Mouse (Mus musculus) embryonic facial prominence, embryonic 14.5 days (tissue): ENCODE data around the gene Orc5. TPM values are rescaled to one million over a fixed set of nuclear protein-coding genes. Genes with fewer than 3 reads are reported as not detected.
A peak's percentile ranks its signal among the peaks of the same experiment; 100 is the strongest.

Experiments
- ATAC-seq: fragments of 200-750 bp; cut with Nextera tagmentation; 2 replicates; pipeline ENCODE4 v1.8.0; 2017; ENCODE audit warnings: low read depth, moderate number of reproducible peaks, moderate TSS enrichment
- DNase-seq: peaks from one replicate; pipeline ENCODE4 v3.0.0-alpha.2; 2015; ENCODE audit warnings: low spot score
- H3K27ac ChIP-seq: fragments of 300-500 bp; sonication (generic); replicated peaks from 2 replicates; pipeline ENCODE4 v1.5.1; 2014; ENCODE audit warnings: low read depth, mild to moderate bottlenecking, low read length, moderate library complexity
- H3K27me3 ChIP-seq: fragments of 300-500 bp; sonication (generic); replicated peaks from 2 replicates; pipeline ENCODE4 v1.6.1; 2014; ENCODE audit warnings: low read length; ENCODE audit not compliant: control insufficient read depth, insufficient read depth
- H3K36me3 ChIP-seq: fragments of 300-500 bp; sonication (generic); 2 replicates; pipeline ENCODE4 v1.6.1; 2014; ENCODE audit warnings: low read length, mixed read lengths; ENCODE audit not compliant: control insufficient read depth, insufficient read depth
- H3K4me1 ChIP-seq: fragments of 300-500 bp; sonication (generic); 2 replicates; pipeline ENCODE4 v1.6.1; 2014; ENCODE audit warnings: antibody characterized with exemption, low read length; ENCODE audit not compliant: control insufficient read depth, insufficient read depth
- H3K4me2 ChIP-seq: fragments of 300-500 bp; sonication (generic); 2 replicates; pipeline ENCODE4 v1.6.1; 2014; ENCODE audit warnings: low read depth, mild to moderate bottlenecking, low read length, moderate library complexity, mixed read lengths
- H3K4me3 ChIP-seq: fragments of 300-500 bp; sonication (generic); 2 replicates; pipeline ENCODE4 v1.5.1; 2014; ENCODE audit warnings: low read depth, mild to moderate bottlenecking, low read length
- H3K9ac ChIP-seq: fragments of 300-500 bp; sonication (generic); 2 replicates; pipeline ENCODE4 v1.6.1; 2014; ENCODE audit warnings: low read depth, mild to moderate bottlenecking, low read length, moderate library complexity, mixed read lengths
- H3K9me3 ChIP-seq: fragments of 300-500 bp; sonication (generic); 2 replicates; pipeline ENCODE4 v1.6.1; 2016; ENCODE audit warnings: low read length; ENCODE audit not compliant: control insufficient read depth
- WGBS: fragments of 180-500 bp; shearing (Covaris S2); extraction: QIAGEN DNeasy Blood & Tissue Kit; methylation state at CpG from one replicate; pipeline ENCODE4 v1.1.7; 2014; 5-methylcytosine and 5-hydroxymethylcytosine counted together
- polyA plus RNA-seq: library from polyadenylated mRNA; unstranded; fragments of >200 nt; fragmentation: Nextera tagmentation; extraction: Ambion mirVana; gene quantifications from 2 replicates; pipeline ENCODE4 v1.2.1, GENCODE M21; 2014

Orc5 gene
- polyA plus RNA-seq, 1 experiment from 2014 or later = 31.5 TPM

- no peaks in the 10 kb centered on the region for H3K4me1 ChIP-seq
- no peak overlapping the region for H3K9ac ChIP-seq
- H3K27me3 ChIP-seq = no peaks in the 10 kb centered on the region
- H3K9me3 ChIP-seq = no peaks in the 10 kb centered on the region
- no peaks in the 10 kb centered on the region for H3K36me3 ChIP-seq
- no peak overlapping the region for H3K27ac ChIP-seq
- DNase-seq = no peak
- WGBS = 93% methylated on average over 6 of the region's 6 CpGs
- no peak for ATAC-seq
- H3K4me3 ChIP-seq = no peak overlapping the region
- H3K4me2 ChIP-seq = no peak overlapping the region
These were observed 22.7 kb upstream of the Orc5 start for GRCm38 (mm10) chr5:22572881-22573280.

- Histone ChIP-seq H3K27ac (no peak overlapping the region), H3K4me3 (no peak overlapping the region), H3K9me3 (no peaks in the 10 kb centered on the region), H3K4me2 (no peak overlapping the region), H3K27me3 (no peaks in the 10 kb centered on the region), H3K36me3 (no peaks in the 10 kb centered on the region), H3K4me1 (no peaks in the 10 kb centered on the region), H3K9ac (no peak overlapping the region)
- WGBS = 75% methylated on average over 3 of the region's 3 CpGs
- DNase-seq (no peak), ATAC-seq (no peak)
These were observed 22.2 kb upstream of the Orc5 start for GRCm38 (mm10) chr5:22572456-22572855.

GRCm38 (mm10) chr5:22565708-22566107 lies 15.5 kb upstream of the Orc5 start:
- 86% methylated on average over 2 of the region's 2 CpGs for WGBS
- no peak overlapping the region for H3K4me2 ChIP-seq
- no peaks in the 10 kb centered on the region for H3K4me1 ChIP-seq
- no peak for DNase-seq
- H3K9me3 ChIP-seq = no peaks in the 10 kb centered on the region
- no peak overlapping the region for H3K27ac ChIP-seq
- peaks cover 4% of the 10 kb centered on the region; the same call in 1 of the 2 replicates for H3K36me3 ChIP-seq
- no peak overlapping the region for H3K9ac ChIP-seq
- no peaks in the 10 kb centered on the region for H3K27me3 ChIP-seq
- ATAC-seq = no peak
- H3K4me3 ChIP-seq = no peak overlapping the region

GRCm38 (mm10) chr5:22559801-22560200 lies 9.6 kb upstream of the Orc5 start:
- no peak overlapping the region for H3K9ac ChIP-seq
- H3K36me3 ChIP-seq = peaks cover 9% of the 10 kb centered on the region; the same call in 1 of the 2 replicates
- H3K27ac ChIP-seq = no peak overlapping the region
- 73% methylated on average over 2 of the region's 2 CpGs for WGBS
- no peaks in the 10 kb centered on the region for H3K9me3 ChIP-seq
- H3K4me3 ChIP-seq = no peak overlapping the region
- ATAC-seq = no peak
- H3K4me1 ChIP-seq = no peaks in the 10 kb centered on the region
- H3K4me2 ChIP-seq = no peak overlapping the region
- H3K27me3 ChIP-seq = no peaks in the 10 kb centered on the region
- no peak for DNase-seq

- Histone ChIP-seq H3K36me3 (peaks cover 9% of the 10 kb centered on the region; the same call in 1 of the 2 replicates), H3K4me3 (no peak overlapping the region), H3K4me1 (no peaks in the 10 kb centered on the region), H3K27ac (no peak overlapping the region), H3K27me3 (no peaks in the 10 kb centered on the region), H3K4me2 (no peak overlapping the region), H3K9me3 (no peaks in the 10 kb centered on the region), H3K9ac (no peak overlapping the region)
- WGBS = 85% methylated on average over 4 of the region's 4 CpGs
- no peak for DNase-seq
- ATAC-seq = no peak
These were observed 7.4 kb upstream of the Orc5 start for GRCm38 (mm10) chr5:22557491-22558113.

- Histone ChIP-seq H3K27ac (no peak overlapping the region), H3K4me3 (no peak overlapping the region), H3K36me3 (0 out of 2 replicates have a peak, but pooled peaks cover 5% of the 10 kb centered on the region), H3K4me2 (no peak overlapping the region), H3K9me3 (no peaks in the 10 kb centered on the region), H3K4me1 (no peaks in the 10 kb centered on the region), H3K9ac (no peak overlapping the region), H3K27me3 (no peaks in the 10 kb centered on the region)
- ATAC-seq (no peak), DNase-seq (no peak)
- 89% methylated on average over 4 of the region's 4 CpGs for WGBS
These were observed 6.5 kb upstream of the Orc5 start for GRCm38 (mm10) chr5:22556713-22557112.

GRCm38 (mm10) chr5:22552233-22552765 lies 2.1 kb upstream of the Orc5 start:
- DNase-seq = no peak
- WGBS = 95% methylated on average over 14 of the region's 14 CpGs
- Histone ChIP-seq H3K4me2 (no peak overlapping the region), H3K9me3 (no peaks in the 10 kb centered on the region), H3K9ac (no peak overlapping the region), H3K4me1 (peaks cover 8% of the 10 kb centered on the region; the same call in 1 of the 2 replicates), H3K4me3 (no peak overlapping the region), H3K27ac (no peak overlapping the region), H3K36me3 (peaks cover 4% of the 10 kb centered on the region; the same call in 1 of the 2 replicates), H3K27me3 (no peaks in the 10 kb centered on the region)
- no peak for ATAC-seq

GRCm38 (mm10) chr5:22549366-22550032 lies 730 bp downstream of the Orc5 start:
- H3K36me3 ChIP-seq = peaks cover 27% of the 10 kb centered on the region
- H3K9ac ChIP-seq = peak overlapping the region; percentile 83
- no peaks in the 10 kb centered on the region for H3K9me3 ChIP-seq
- peaks cover 8% of the 10 kb centered on the region; the same call in 1 of the 2 replicates for H3K4me1 ChIP-seq
- WGBS = 12% methylated on average over 11 of the region's 11 CpGs
- H3K4me2 ChIP-seq = peak overlapping the region; percentile 57
- peak overlapping the region; percentile 87 for H3K27ac ChIP-seq
- DNase-seq (peak; percentile 11), ATAC-seq (peak; percentile 10)
- peak overlapping the region; percentile 60 for H3K4me3 ChIP-seq
- H3K27me3 ChIP-seq = no peaks in the 10 kb centered on the region
